Mouse (Mus musculus) liver, embryonic 16.5 days (tissue): ENCODE measurements around the gene Arhgap27. TPM values are rescaled to one million over a fixed set of nuclear protein-coding genes. Genes with fewer than 3 reads are reported as not detected.

Experiments
- ATAC-seq: fragments of 200-750 bp; cut with Nextera tagmentation; 2 replicates; pipeline ENCODE4 v1.8.0; 2017; ENCODE audit warnings: low read depth, mild to moderate bottlenecking, moderate number of reproducible peaks, moderate library complexity
- H3K27ac ChIP-seq: fragments of 300-500 bp; sonication (generic); 2 replicates; pipeline ENCODE4 v1.5.1; 2014; ENCODE audit warnings: mild to moderate bottlenecking, low read length
- H3K27me3 ChIP-seq: fragments of 300-500 bp; sonication (generic); 2 replicates; pipeline ENCODE4 v1.6.1; 2014; ENCODE audit warnings: low read depth, low read length, mixed read lengths; ENCODE audit not compliant: control insufficient read depth, insufficient read depth
- H3K36me3 ChIP-seq: fragments of 300-500 bp; sonication (generic); 2 replicates; pipeline ENCODE4 v1.6.1; 2014; ENCODE audit warnings: mild to moderate bottlenecking; ENCODE audit not compliant: control insufficient read depth, insufficient read depth
- H3K4me1 ChIP-seq: fragments of 300-500 bp; sonication (generic); 2 replicates; pipeline ENCODE4 v1.6.1; 2014; ENCODE audit warnings: low read depth, low read length, mixed read lengths; ENCODE audit not compliant: control insufficient read depth
- H3K4me2 ChIP-seq: fragments of 300-500 bp; sonication (generic); 2 replicates; pipeline ENCODE4 v1.6.1; 2014; ENCODE audit warnings: low read depth, low read length, mixed read lengths
- H3K4me3 ChIP-seq: fragments of 300-500 bp; sonication (generic); 2 replicates; pipeline ENCODE4 v1.5.1; 2014; ENCODE audit warnings: low read depth, mild to moderate bottlenecking, low read length
- H3K9ac ChIP-seq: fragments of 300-500 bp; sonication (generic); 2 replicates; pipeline ENCODE4 v1.6.1; 2014; ENCODE audit warnings: low read depth, low read length
- H3K9me3 ChIP-seq: fragments of 300-500 bp; sonication (generic); replicated peaks from 2 replicates; pipeline ENCODE4 v1.6.1; 2016; ENCODE audit warnings: low read length; ENCODE audit not compliant: control insufficient read depth
- WGBS: fragments of 180-500 bp; shearing (Covaris S2); extraction: QIAGEN DNeasy Blood & Tissue Kit; methylation state at CpG from one replicate; pipeline ENCODE4 v1.1.7; 2014; ENCODE audit not compliant: insufficient replicate concordance; 5-methylcytosine and 5-hydroxymethylcytosine counted together
- polyA plus RNA-seq: library from polyadenylated mRNA; unstranded; fragments of >200 nt; fragmentation: Nextera tagmentation; extraction: Ambion mirVana; gene quantifications from 2 replicates; pipeline ENCODE4 v1.2.1, GENCODE M21; 2015

The Arhgap27 gene
- polyA plus RNA-seq, 1 experiment from 2014 or later: 3.8 TPM

DNA sequence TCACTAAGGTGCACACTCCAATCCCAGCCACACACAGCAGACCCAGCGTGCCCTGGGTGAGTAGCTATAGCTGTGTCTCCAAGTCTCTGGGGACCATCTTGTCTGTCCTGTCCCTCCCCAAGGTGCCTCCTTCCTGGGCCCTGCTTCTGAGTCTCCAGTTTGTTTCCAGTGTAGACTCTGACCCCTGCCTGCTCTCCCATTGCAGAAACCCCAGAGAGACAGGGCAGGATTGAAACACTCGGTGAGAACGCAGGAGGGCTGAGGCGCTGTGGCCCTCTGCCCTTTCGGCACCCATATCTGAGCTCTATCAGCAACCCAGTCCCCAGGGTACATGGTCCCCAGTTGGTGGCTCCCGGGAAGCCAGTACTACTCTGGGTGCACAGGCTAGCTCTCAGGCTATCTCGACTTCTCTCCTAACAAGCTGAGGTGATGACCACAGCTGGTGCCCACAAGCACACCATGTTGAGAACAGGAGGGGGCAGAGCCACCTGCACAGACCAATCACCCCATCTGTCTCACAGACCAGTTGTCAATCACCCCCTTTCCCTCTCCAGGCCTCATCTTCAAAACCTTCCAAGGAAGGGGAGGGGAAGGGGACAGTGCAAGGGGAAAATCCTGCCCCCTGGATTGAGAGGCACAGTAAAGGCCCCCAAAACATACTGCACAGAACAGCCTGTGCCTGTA is 17.9 kb downstream of the Arhgap27 start:
- Histone ChIP-seq H3K4me2 (0 out of 2 replicates have a peak overlapping the region, but pooled peaks have one; percentile 9), H3K4me3 (no peak overlapping the region), H3K36me3 (no peaks in the 10 kb centered on the region), H3K27me3 (no peaks in the 10 kb centered on the region), H3K4me1 (peaks cover 15% of the 10 kb centered on the region), H3K27ac (no peak overlapping the region), H3K9me3 (0 out of 2 replicates have a peak, but pooled peaks cover 2% of the 10 kb centered on the region), H3K9ac (no peak overlapping the region)
- no peak for ATAC-seq
- WGBS: 44% methylated on average over 7 of the region's 7 CpGs

DNA sequence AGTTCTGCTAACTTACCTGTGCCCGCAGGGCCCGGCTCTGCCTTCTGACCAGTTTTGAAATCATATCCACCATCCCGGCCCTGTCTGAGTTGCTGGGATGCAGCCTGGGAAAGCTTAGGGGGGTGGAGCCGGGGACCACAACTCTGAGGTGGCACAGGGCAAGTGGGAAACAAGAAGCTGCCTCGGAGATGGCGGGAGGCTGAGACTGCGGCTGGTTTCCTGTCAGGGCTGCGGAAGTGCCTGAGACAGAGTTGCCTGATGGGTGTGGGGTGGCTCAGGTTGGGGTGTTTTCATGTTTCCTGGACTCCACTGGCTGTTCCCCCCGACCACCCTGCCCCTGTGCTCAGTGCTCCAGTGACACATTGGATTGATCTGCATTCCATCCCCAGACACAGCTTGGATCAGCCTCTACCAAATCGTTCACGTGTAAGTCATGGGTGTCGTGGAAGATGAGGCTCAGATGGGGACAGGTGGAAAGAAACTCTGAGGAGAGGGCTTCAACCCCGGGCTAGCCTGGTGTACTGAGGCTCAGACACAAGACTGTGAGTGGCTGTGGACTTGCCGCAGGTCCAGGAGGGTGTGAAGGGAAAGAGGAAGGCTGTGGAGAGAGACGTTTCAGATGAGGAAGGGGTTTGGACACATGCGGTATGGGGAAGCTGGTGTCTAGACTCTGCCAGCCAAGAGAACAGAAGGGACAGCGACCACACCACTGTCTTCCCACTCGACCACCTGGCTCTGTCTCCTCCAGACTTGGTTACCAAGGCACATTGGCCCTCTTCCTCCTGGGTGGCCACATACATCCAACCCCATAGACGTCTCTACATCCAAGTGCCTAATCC is 18.8 kb downstream of the Arhgap27 start:
- Histone ChIP-seq H3K27me3 (no peaks in the 10 kb centered on the region), H3K27ac (peak overlapping the region; percentile 34; the same call in 1 of the 2 replicates), H3K36me3 (no peaks in the 10 kb centered on the region), H3K9me3 (0 out of 2 replicates have a peak, but pooled peaks cover under 1% of the 10 kb centered on the region), H3K4me3 (peak overlapping the region; percentile 31), H3K4me2 (peak overlapping the region; percentile 23; the same call in 1 of the 2 replicates), H3K4me1 (peaks cover 16% of the 10 kb centered on the region), H3K9ac (no peak overlapping the region)
- WGBS: 25% methylated on average over 19 of the region's 19 CpGs
- ATAC-seq: no peak

DNA sequence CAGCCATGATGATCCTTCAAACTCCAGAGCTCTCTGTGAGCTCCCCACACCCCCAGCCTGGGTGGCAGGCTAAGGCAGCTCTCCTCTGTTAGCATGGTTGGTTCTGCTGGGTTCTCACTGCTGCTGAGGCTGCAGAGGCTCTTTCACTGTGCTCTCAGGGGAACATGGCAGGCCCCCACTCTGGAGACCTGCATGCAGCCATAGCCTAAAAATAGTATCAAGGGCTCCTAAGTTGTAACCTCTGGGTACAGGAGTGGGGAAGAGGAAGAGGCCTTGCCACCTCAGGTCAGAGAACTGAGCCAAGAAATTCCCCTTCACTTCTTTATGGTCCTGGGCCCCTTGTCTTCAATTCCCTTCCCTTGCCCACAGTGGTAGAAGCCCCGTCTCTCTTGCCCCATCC is 19.6 kb downstream of the Arhgap27 start:
- no peak for ATAC-seq
- Histone ChIP-seq H3K9me3 (no peaks in the 10 kb centered on the region), H3K27ac (0 out of 2 replicates have a peak overlapping the region, but pooled peaks have one; percentile 16), H3K4me1 (peaks cover 16% of the 10 kb centered on the region), H3K4me3 (peak overlapping the region; percentile 31), H3K9ac (no peak overlapping the region), H3K36me3 (no peaks in the 10 kb centered on the region), H3K27me3 (no peaks in the 10 kb centered on the region), H3K4me2 (peak overlapping the region; percentile 36)
- 60% methylated on average over 1 of the region's 1 CpGs for WGBS

DNA sequence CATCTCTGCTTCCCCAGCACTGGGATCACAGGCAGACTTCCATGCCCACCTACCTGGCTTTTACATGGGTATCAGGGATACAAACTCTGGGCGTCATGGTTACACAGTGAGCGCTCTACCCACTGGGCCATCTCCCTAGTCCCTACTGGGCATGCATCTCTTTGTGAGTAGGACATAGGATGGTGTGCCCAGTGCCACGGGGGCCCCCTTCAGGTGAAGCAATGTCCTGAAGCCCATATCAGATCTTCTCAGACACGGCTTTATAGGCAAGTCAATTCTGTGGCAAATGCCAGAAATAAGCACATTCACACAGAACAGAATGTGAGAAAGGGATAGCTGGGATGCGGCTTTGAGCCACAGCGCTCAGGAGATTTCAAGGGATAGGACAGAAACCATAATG is 20.4 kb downstream of the Arhgap27 start:
- 69% methylated on average over 6 of the region's 6 CpGs for WGBS
- H3K9ac ChIP-seq: no peak overlapping the region
- H3K27ac ChIP-seq: no peak overlapping the region
- no peak for ATAC-seq
- peak overlapping the region; percentile 36; the same call in 1 of the 2 replicates for H3K4me2 ChIP-seq
- no peaks in the 10 kb centered on the region for H3K36me3 ChIP-seq
- peaks cover 16% of the 10 kb centered on the region for H3K4me1 ChIP-seq
- H3K27me3 ChIP-seq: no peaks in the 10 kb centered on the region
- no peaks in the 10 kb centered on the region for H3K9me3 ChIP-seq
- no peak overlapping the region for H3K4me3 ChIP-seq

DNA sequence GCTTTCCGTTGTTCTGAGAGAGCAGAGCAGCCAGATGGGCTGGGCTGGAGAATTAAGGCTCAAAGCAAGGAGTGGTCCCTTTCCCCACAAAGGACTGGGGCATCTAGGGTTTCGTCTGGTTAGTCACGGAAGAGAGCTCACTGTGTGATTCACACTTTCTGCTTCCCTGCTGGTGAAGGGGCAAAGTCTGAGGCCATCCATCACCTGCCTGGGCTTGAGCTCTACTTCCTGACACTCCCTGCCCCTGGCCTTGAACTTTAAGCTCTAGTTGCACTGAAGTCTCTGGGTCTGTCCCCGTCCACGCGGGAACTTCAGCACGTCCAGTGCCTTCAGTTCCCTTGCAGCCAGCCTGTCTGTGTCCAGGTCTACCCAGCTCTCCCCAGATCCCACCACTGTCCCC is 22.8 kb downstream of the Arhgap27 start:
- no peak overlapping the region for H3K4me3 ChIP-seq
- WGBS: 41% methylated on average over 7 of the region's 7 CpGs

DNA sequence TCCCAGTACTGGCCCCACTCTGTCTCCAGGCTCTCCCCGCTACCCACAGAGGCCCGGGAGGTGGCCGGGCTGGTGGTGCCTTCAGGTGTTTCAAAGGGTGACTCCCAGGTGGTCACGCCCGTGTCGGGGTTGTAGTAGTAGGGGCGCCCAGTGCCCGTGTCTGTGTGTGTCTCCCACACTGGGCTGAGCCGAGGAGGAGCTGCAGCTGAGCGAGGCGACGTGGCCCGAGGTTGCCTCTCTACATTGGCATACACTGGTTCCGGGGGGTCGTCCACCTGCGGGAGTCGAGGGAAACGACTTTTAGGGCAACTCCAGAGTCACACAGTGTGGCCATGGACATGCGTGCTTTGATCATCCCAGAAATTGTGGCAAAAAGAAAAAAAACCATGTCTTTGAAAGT is 23.4 kb downstream of the Arhgap27 start:
- peaks cover 2% of the 10 kb centered on the region; the same call in 1 of the 2 replicates for H3K4me1 ChIP-seq
- H3K4me3 ChIP-seq: no peak overlapping the region
- peak overlapping the region; percentile 37 for H3K4me2 ChIP-seq
- H3K27me3 ChIP-seq: no peaks in the 10 kb centered on the region
- no peaks in the 10 kb centered on the region for H3K9me3 ChIP-seq
- H3K9ac ChIP-seq: no peak overlapping the region
- H3K27ac ChIP-seq: no peak overlapping the region
- no peaks in the 10 kb centered on the region for H3K36me3 ChIP-seq
- WGBS: 66% methylated on average over 19 of the region's 19 CpGs
- ATAC-seq: no peak

More for the DNA sequence above, 22.8 kb downstream of the Arhgap27 start:
- Histone ChIP-seq H3K27ac (no peak overlapping the region), H3K9ac (no peak overlapping the region), H3K4me2 (no peak overlapping the region), H3K27me3 (no peaks in the 10 kb centered on the region), H3K4me1 (peaks cover 5% of the 10 kb centered on the region), H3K9me3 (no peaks in the 10 kb centered on the region), H3K36me3 (no peaks in the 10 kb centered on the region)
- 0 out of 2 replicates have a peak, but pooled peaks have one; percentile 17 for ATAC-seq

DNA sequence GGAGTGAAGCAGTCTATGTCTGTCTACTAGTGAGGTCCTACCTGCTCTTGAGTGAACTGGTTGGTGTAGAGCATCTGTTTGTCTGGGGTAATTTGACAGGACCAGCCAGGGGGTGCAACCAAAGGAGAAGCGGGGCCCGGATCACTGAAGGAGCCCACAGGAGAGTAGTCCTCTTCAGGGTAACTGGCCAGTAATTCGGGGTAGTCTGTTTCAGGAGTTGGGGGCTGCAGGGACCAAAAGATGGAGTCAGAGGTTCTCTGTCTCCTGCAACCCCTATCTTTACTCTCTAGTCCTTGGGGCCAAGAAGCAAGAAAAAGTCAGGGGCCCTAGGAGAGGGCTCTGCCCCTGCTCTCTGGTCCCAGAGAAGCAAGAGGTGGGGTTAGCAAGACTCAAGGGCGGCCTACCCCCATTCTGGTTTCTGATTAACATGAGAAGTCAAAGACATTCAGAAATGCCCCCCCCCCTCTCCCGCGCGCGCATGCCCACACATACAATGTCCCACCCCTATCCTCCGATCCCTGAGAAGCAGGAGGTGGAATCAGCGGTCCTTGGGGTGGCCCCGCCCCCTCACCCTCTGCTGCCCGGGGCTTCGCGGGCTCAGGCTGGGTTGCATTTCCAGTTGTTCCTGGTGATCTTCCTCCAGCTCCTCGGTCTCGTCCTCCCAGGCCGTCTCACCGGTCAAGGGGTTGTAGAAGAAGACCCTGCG is 23.9 kb downstream of the Arhgap27 start:
- Histone ChIP-seq H3K9me3 (no peaks in the 10 kb centered on the region), H3K4me2 (peak overlapping the region; percentile 37), H3K4me3 (no peak overlapping the region), H3K27ac (no peak overlapping the region), H3K4me1 (peaks cover 2% of the 10 kb centered on the region; the same call in 1 of the 2 replicates), H3K9ac (no peak overlapping the region), H3K36me3 (no peaks in the 10 kb centered on the region), H3K27me3 (no peaks in the 10 kb centered on the region)
- peak; percentile 35; the same call in 1 of the 2 replicates for ATAC-seq
- 63% methylated on average over 19 of the region's 19 CpGs for WGBS

DNA sequence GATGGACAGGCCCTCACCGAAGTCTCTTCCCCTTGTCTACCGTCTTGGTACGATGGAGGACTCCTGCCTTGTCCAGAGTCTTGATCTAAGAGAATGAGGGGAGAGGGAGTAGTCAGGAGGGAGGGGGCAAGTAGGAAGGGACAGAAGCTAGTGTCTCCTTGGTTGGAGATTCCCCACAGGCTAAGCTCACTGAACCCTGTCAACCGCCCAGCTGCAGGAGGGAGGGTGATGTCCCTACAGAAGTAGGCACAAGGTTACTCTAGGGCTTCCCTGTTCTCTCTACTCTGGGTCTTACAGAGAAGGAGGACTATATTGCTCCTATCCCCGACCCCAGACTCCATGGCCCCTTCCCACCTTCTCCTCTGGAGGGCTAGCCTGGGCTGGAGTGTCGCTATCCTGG is 24.8 kb downstream of the Arhgap27 start:
- no peak overlapping the region for H3K27ac ChIP-seq
- ATAC-seq: no peak
- H3K4me1 ChIP-seq: peaks cover 2% of the 10 kb centered on the region; the same call in 1 of the 2 replicates
- H3K9ac ChIP-seq: no peak overlapping the region
- H3K4me3 ChIP-seq: no peak overlapping the region
- H3K9me3 ChIP-seq: no peaks in the 10 kb centered on the region
- H3K4me2 ChIP-seq: no peak overlapping the region
- 74% methylated on average over 6 of the region's 6 CpGs for WGBS
- H3K36me3 ChIP-seq: no peaks in the 10 kb centered on the region
- H3K27me3 ChIP-seq: no peaks in the 10 kb centered on the region
